Mouse (Mus musculus) heart, postnatal 4 days (tissue): ENCODE data around the gene Hist1h1e. TPM values are rescaled to one million over a fixed set of nuclear protein-coding genes. Genes with fewer than 3 reads are reported as not detected.
"Not testable (repeated sequence)": the region's sequence is repeated elsewhere in the genome, so short reads cannot be mapped to it uniquely, and the experiment has no call there.

ENCODE experiments used
- DNase-seq: peaks from one replicate; pipeline ENCODE4 v3.0.0; 2021
- total RNA-seq, 2 experiments: library from RNA; stranded (reverse); gene quantifications; 2 replicates each; pipeline ENCODE4 v1.2.3; 2021

Gene Hist1h1e
- total RNA-seq, 2 experiments from 2014 or later: 269 to 306 TPM

DNA sequence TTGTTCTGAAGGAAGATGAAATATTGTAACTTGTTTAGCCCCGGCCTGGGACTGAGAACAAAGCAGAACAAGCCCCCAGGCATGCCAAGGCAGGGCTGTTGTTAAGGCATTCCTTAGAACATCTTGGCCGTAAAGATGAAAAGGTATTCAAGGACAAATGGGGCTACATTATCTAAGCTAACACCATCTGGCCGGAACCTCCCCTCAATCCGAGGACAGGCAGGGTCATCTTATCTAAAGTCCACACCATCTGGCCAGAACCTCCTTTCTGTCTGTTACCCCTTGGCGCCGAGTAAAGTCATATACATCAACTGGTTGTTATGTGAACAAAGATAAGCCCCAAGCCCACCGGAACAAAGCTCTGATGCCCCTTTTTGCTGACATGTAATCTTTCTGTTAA, 30.5 kb downstream of the Hist1h1e start:
- not testable (repeated sequence) for DNase-seq

DNA sequence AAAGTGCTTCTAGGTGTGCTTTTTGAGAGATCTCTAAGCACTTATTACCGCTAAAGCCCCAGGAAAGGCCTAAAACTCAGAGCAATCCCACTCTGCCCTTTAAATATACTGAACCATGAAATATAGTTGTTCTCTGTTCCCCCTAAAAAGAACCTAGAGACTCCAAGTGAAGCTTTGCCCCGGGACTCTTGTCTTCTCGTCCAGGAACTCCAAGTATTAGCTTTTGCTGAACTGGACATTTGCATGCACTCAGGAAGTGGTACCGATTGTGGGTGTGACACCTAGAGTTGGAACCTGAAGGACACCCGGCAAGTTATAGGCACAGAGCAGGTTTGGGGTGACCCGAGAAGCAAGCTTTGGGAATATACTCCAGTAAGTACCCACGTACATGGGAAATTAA, 31.2 kb downstream of the Hist1h1e start:
- no peak for DNase-seq

DNA sequence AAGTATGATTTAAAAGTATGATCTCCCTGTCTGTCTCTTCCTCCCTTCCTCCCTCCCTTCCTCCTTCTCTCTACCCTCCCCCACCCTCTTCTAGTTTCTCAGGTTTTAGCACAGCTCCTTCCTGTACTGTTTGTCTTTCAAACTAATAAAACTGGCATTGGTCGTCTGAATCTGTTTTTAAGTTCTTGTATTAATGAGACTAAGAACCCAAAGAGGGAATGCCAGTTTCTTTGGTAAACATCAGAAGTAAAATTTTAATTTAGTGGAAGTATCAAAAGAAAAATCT, 35.5 kb downstream of the Hist1h1e start:
- DNase-seq: no peak

DNA sequence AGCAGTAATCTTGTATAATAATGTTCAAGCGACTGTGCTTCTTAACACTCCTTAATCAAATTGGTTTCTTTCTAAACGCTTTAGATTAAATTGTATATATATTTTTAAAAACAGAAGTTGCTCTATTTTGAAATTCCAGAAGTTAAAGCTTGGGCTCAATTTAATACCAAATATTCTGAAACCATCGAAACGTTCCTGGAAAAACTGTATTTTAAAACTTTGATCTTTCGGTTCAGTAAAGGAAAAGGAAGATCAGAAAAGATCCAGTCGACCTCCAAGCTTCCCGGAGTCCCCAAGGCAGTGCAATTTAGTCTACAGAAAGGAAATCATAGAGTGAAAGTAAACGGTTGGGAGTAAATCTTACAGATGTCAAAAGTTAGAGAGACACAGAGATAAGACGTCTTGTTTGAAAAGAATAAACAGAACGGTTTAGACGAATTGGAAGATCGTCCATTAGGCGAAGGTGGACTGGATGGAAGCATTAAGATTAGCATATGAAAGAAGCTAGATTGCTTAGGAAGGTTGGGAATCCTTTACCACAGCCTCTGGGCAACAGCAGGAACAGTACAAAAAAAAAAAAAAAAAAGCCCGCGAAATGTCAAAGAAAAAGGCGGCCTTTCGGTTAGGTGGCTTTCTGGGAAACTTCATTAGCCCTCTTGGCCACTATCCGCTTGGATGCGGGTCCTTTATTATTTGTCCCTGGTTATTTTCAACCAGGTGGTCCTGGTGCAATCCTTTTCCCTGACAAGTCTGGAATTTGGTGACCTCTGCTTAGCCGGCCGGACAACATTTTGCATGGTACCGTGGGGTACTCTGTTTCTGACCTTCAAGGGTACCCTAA, 36.0 kb downstream of the Hist1h1e start:
- no peak for DNase-seq

DNA sequence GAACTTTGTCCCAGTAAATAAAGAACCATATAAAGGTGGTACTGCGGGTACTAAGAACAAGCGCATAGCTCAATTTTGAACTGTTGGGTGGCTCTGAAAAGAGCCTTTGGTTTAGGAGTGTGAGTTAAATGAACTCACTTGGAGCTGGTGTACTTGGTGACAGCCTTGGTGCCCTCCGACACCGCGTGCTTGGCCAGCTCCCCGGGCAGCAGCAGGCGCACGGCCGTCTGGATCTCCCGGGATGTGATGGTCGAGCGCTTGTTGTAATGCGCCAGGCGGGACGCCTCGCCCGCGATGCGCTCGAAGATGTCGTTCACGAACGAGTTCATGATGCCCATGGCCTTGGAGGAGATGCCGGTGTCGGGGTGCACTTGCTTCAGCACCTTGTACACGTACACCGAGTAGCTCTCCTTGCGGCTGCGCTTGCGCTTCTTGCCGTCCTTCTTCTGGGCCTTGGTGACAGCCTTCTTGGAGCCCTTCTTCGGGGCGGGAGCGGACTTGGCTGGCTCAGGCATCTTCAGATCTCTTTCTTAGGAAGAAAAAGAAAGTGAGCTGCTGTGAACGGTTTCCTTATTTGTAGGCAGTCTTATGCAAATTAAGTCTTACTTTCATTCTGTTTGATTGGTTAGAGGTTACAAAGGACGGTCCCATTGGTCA, 36.8 kb downstream of the Hist1h1e start:
- DNase-seq: peak; percentile 66

DNA sequence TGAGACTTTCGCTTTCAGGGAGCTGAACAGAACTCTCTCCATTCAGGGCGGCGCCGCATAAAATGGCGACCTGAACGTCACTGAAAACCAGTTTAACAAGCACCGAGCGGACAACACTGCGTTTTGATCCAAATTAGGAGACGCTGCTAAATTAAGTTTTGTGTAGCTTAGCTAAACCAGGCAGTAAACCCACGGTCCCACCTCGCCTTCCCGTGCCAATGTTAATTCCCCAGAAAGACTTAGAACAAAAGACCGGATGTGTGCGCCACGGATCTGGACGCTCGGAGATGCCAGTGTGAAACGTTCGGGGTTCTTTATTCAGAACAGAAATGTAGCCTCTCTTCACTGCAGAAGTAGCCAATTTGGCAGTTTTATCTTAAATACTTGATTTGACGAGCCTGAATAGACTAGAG, 37.3 kb downstream of the Hist1h1e start:
- peak; percentile 76 for DNase-seq

DNA sequence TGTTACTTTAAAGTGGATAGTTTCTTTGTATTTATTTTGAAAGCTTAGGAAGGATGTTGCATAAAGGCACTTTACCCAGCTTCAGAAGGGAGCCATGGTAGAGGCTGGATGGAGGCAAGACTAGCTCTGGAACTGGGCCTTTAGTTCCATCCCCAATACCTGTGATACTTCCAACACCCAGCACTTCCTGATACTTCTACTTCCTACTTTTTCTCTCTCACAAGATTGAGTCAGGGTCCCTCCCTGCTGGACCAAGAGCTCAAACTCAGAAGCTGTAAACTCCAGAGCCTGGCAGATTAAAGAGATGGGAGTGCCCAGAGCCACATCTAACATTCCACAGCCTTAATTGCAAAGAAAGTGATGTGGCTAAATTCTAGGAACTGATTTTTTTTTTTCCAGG, 38.0 kb downstream of the Hist1h1e start:
- DNase-seq: no peak

DNA sequence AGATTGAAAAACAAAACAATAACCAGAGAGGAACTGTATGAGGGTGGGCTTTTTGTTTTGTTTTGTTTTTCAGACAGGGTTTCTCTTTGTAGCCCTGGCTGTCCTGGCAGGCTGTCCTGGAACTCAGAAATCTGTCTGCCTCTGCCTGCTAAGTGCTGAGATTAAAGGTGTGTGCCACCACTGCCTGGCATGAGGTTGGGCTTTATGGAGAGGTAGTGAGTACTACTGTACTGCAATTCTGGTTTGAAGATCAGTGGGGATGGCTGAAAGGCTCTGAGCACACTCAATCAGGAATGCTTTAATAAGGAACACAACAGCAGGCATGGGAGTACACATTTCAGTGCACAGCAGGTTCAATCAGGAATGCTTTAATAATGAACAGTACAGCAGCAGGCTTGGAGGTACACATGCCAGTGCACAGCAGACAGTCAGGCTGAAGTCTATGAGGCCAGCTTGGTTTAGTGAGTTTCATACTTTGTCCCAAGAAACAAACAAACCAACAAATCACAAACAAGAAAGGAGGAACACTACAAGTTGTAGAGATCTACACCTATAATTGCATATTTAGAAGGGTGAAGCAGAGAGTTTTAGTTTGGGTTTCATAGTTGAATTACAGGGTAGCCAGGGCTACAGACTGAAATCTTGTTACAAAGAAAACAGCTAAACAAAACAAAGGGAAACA, 38.8 kb downstream of the Hist1h1e start:
- no peak for DNase-seq

DNA sequence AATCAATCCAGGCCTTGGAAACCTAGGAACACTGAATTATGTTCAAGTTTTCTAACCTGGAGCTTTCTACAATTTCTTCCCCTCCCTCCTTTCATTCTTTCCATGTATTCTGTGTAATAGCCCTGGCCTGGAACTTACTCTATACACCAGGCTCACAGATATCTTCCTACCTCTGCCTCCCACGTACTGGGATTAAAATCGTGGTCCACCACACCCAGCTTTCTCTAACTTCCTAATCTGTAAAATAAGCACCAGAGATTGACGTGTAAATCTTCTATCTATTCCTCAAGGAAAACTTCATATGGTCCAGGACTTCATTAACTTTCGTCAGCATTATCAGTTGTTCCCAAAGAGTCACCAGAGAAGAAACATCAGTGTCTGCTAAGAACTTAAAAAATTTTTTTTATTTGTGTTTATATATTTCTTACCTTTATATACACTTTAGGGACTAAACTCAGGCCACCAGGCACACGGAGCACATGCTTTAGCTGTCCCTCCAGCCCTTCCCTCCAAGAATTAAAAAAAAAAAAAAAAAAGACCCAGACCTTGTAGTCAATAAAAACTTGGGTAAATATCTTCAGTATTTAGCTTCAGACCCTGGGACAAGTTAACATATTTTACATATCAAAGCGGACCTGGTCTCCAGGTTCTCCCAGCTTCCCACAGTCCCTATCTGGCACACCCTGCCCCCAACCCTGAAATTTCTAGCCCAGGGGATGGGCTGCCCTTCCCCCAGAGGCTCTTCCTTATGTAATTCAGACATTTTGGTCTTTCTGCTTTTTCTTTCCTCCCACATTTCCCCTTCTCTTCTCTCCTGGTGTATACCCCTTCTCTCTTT, 39.9 kb downstream of the Hist1h1e start:
- DNase-seq: no peak

DNA sequence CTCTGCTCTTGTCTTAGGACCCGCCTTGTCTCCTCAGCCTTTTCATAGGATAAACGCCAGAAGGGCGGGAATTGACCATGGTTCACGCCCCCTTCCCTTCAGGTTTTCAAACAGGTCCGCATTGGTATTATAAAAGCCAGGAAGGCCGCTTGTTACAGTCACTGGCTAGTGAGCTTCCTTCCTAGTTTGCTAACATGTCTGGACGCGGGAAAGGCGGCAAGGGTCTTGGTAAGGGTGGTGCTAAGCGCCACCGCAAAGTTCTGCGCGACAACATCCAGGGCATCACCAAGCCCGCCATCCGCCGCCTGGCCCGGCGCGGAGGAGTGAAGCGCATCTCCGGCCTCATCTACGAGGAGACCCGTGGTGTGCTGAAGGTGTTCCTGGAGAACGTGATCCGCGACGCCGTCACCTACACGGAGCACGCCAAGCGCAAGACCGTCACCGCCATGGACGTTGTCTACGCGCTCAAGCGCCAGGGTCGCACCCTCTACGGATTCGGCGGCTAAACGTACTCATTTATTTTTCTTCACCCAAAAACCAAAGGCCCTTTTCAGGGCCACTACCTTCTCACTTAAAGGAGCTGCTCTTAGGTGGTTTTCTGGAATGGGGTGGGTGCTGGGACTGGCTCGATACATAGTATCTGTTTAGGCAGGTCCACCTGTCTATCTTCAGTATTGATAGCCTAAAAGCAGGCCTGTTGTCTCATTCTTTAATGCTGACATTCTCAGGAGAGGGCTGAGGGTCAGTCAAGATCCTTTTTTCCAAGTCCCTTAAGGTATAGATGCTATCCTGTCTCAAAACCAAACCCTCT, 40.7 kb downstream of the Hist1h1e start, which contains the start of gene Hist1h4d:
Hist1h4d (plus strand) TSS at position 191 of the 811 bp plus-strand sequence.
- peak; percentile 97 for DNase-seq

DNA sequence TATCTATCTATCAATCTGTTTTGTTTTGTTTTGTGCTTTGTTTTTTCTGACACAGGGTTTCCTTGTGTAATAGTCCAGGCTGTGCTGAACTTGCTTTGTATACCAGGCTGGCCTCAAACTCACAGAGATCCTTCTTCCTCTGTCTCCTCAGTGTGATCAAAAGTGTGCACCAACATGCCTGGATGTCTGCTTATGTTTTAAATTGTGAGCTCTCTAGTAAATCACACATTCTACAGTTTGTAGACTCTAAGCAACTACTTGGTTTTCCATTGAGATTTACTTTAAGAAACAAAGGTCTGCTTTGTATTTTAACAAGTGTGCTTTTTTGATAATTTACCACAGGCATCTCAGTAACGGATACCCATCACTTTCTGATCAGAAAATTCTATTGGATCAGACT, 44.5 kb downstream of the Hist1h1e start:
- no peak for DNase-seq

DNA sequence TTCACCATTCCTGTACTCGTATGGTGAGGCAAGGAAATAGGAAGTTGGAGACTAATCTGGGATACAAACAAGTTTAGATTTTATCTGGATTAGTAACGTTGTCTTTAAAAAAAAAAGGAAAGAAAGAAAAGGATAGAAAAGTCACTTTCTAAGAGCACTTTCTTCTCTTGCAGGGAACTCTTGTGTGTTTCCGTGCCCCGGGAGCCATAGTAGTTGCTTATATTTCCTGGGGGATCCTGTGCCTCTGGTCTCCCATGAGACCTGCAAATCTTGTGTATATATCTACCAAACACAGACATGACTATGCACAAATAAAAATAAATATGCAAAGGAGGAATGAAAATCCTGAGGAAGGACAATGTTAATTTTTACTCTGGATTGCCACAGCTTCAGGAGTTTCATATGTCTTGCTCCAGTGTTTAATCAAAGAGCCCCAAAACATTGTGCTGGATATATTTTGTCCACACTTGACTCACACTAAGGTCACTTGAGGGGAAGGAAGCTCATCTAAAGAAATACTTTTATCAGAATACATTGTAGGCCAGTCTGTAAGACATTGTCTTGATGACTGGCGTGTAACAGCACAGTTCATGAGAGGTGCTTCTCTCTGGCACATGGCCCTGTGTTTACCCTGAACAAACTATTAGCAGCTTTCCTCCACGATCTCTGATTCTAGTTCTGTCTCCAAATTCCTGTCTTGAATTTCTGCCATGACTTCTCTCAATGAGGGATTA, 45.3 kb downstream of the Hist1h1e start:
- no peak for DNase-seq

DNA sequence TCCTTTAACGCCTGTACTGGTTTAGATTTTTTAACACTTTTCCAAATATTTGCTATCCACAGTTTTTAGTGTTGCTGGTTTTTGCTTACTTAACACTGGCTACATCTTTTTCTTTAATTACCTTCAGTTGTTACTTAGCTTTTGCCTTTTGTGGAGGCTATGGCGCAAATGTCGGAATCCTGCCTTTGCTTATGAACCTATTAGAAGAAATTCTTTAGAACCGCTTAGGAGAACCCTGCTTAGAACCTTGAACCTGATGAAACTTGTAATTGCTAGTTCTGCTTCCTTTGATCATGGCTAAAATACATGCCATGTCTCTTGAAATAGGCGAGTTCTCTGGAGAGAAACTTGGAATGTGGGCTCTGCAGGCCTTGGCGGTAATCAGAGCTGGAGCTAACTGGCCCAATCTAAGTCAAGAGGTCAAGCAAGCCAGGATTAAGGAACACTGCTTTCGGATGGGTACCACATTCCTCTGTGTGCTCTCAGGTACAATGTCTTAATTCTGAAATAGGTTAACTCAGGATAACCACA, 45.9 kb downstream of the Hist1h1e start:
- DNase-seq: no peak

DNA sequence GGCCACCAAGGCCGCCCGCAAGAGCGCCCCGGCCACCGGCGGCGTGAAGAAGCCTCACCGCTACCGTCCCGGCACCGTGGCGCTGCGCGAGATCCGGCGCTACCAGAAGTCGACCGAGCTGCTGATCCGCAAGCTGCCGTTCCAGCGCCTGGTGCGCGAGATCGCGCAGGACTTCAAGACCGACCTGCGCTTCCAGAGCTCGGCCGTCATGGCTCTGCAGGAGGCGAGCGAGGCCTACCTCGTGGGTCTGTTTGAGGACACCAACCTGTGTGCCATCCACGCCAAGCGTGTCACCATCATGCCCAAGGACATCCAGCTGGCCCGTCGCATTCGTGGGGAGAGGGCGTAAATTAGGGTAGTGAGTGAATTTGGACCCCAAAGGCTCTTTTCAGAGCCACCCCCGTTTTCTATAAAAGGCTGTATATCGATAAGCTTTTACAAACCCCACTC, 46.5 kb downstream of the Hist1h1e start:
- DNase-seq: not testable (repeated sequence)

DNA sequence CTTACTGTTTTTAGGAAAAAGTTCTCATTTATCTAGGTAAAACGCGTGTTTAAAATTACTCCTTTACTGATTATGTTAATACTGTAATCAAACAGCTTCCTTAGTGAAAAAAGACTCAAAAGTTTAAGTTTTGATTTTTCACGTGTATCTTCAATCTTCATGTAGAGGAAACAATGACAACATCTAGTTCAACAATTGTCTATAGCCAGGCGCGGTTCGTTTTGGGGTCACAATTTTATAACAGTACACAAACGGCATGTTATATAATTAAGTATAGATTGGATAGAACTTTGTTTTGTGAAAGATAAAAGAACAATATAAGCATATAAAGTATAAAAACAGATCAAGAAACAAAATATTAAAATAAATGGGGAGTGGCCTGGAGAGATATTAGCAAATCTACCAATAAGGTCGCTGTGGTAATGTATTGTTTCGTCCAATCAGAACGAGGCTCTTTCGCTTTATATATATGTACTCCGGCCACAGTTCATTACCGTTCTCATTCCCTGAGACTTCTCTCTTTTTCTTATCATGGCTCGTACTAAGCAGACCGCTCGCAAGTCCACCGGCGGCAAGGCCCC, 47.0 kb downstream of the Hist1h1e start, which contains the start of gene Hist1h3d:
Hist1h3d (plus strand) TSS at position 493 of the 581 bp plus-strand sequence.
- peak; percentile 42 for DNase-seq

DNA sequence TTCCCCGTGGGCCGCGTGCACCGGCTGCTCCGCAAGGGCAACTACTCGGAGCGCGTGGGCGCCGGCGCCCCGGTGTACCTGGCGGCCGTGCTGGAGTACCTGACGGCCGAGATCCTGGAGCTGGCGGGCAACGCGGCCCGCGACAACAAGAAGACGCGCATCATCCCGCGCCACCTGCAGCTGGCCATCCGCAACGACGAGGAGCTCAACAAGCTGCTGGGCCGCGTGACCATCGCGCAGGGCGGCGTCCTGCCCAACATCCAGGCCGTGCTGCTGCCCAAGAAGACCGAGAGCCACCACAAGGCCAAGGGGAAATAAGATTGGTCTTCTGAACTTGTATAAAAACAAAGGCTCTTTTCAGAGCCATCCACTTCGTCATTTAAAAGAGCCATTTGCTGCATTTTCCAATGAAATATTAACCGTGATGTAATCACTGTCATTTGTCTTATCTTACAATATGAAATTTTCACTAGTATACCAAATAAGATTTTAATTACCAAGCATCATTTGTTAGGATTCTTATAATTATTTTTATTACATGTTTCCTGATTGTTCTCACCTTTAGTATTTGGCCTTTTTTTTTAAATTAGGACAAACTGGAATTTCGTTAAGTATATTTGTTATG, 47.7 kb downstream of the Hist1h1e start:
- not testable (repeated sequence) for DNase-seq

DNA sequence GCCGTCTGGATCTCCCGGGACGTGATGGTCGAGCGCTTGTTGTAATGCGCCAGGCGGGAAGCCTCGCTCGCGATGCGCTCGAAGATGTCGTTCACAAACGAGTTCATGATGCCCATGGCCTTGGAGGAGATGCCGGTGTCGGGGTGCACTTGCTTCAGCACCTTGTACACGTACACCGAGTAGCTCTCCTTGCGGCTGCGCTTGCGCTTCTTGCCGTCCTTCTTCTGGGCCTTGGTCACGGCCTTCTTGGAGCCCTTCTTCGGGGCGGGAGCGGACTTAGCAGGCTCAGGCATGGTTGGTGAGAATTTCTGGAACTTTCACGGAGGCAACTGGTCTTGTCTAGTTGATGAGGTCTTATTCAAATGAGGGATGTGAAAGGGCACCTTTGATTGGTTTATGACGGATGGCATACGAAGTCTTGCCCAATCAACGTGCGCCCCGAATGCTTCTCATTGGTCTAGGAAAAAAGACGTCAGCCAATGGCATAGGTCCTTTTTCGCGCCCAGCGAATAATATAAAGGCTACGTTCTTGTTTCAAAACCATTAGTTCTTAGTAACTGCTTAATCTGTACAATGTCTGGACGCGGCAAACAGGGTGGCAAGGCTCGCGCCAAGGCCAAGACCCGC, 48.3 kb downstream of the Hist1h1e start, which contains the start of the genes Hist1h2bf and Hist1h2ad:
Hist1h2bf (minus strand) TSS at position 299 of the 627 bp plus-strand sequence.
Hist1h2ad (plus strand) TSS at position 484 of the 627 bp plus-strand sequence.
- DNase-seq: peak; percentile 89

DNA sequence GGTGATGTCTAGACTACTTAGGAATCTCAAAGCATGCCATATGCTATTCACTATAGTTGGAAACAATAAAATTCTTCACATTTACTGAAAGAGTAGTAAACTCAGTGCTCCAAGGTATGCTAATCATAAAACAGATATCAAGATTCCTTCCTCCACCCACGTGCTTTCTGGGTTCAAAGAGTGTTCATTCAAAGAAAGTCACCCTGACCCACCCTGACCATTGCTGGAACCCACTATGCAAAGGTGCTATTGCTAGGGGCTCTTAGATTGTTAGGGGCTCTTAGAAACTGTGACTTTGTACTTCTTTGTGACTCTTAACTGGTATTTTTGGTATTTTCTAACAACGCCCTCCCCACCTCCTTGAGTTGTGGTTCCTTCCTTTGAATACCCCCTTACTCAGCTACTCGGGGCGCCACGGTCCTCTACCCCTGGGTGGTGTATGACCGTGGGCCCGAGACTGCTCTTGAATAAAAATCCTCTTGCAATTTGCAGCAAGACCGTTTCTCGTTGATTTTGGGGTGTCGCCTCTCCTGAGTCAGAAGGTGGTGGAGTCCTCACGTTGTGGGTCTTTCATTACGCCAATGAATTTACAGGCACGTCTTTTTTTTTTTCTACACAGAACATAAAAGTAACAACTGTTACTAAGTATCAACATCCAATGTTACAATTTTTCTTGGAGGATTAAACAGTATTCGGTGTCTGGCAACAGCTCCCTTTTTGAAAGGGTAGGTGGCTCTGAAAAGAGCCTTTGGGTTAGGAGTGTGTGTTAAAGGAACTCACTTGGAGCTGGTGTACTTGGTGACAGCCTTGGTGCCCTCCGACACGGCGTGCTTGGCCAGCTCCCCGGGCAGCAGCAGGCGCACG, 49.1 kb downstream of the Hist1h1e start:
- DNase-seq: not testable (repeated sequence)
